9 mouse cellular contexts compared by ENCODE assay signal in the genomic region with DNA sequence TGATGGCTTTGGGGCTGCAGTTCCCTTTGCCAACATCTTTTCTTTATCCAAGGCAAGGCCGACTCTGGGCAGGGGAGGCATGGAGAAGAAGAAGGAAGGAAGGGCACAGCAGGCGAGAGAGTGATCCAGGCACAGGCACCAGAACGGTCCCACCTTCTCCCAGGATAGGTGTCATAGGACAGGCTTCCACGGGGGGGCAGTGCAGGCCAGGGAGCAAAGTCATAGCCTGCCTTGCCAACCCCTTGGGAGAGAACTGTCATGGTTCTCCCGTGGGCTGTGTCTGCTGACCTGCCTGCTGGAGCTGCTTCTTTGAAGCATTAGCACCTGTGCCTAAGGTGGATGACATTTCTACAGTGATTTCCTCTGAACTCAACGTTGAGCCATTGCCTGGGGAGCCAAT. TPM values are rescaled to one million over a fixed set of nuclear protein-coding genes. Genes with fewer than 3 reads are reported as not detected.
DNase-seq lines count a peak whose midpoint lies in the region; ATAC-seq and TF ChIP-seq lines count a peak whose summit lies in the region.
"Had no signal": no experiment of that assay in that cellular context is flagged by ENCODE, and none has a peak within 500 bp of the region (broad histone marks: within the 10 kb centered on the region; RNA-seq: fewer than 3 reads in every experiment).

No protein-coding gene starts in this region.

- DNase-seq in testis, postnatal 14 days (ENCODE audit: low spot score), result no peak
- peak; percentile 65 to 81 for DNase-seq in cerebellum, postnatal 4 days (ENCODE audit: low spot score in 2 of 2)
- DNase-seq in gastrocnemius, postnatal 10 days, result peak; percentile 89
- DNase-seq in induced T-regulatory cell, adult 2 months (ENCODE audit: low read depth), result peak; percentile 29
- DNase-seq in left cerebral cortex, postnatal 10 days (ENCODE audit: extremely low spot score in 1 of 2, low spot score in 2 of 2), result peak; percentile 54 to 85
- peak; percentile 80 for DNase-seq in midbrain, postnatal 0 days (ENCODE audit: low spot score)
- DNase-seq in thymus, postnatal 0 days (ENCODE audit: low spot score), result peak; percentile 38

- 32% methylated on average over 6 of the region's 6 CpGs for WGBS in midbrain, postnatal 0 days

- TF ChIP-seq POLR2A in testis, adult 2 months (IDR thresholded peaks at IDR 0.05; ENCODE audit: control insufficient read depth, low read depth, low read length), result no peak

- ATAC-seq in midbrain, postnatal 0 days (ENCODE audit: low FRiP score), result no peak; the same call in 1 of the 2 replicates

- H3K4me3 ChIP-seq in testis, adult 2 months (ENCODE audit: control insufficient read depth, low read depth, low read length), result no peak overlapping the region
- no peak overlapping the region for H3K4me3 ChIP-seq in midbrain, postnatal 0 days (ENCODE audit: low read depth, low read length)
- H3K4me3 ChIP-seq: neural tube, embryonic 13.5 days had no signal

- H3K9ac ChIP-seq in midbrain, postnatal 0 days (replicated peaks; ENCODE audit: low read length, poor library complexity, severe bottlenecking), result no peak overlapping the region
- H3K9ac ChIP-seq: neural tube, embryonic 13.5 days had no signal

- no peak overlapping the region for H3K27ac ChIP-seq in testis, adult 2 months (ENCODE audit: control insufficient read depth, insufficient read depth, low read depth, low read length)
- no peak overlapping the region for H3K27ac ChIP-seq in midbrain, postnatal 0 days (ENCODE audit: low read depth, low read length)
- H3K27ac ChIP-seq: neural tube, embryonic 13.5 days had no signal

- TF ChIP-seq CTCF in testis, adult 2 months (IDR thresholded peaks at IDR 0.05; ENCODE audit: control insufficient read depth, insufficient read depth, insufficient replicate concordance, low read depth, low read length), result peak; percentile 69; the same call in 1 of the 2 replicates
- peak; percentile 90 for TF ChIP-seq CTCF in midbrain, postnatal 0 days (IDR thresholded peaks at IDR 0.05)

- no peak overlapping the region for H3K4me2 ChIP-seq in midbrain, postnatal 0 days (ENCODE audit: low read depth, low read length, poor library complexity, severe bottlenecking)
- H3K4me2 ChIP-seq: neural tube, embryonic 13.5 days had no signal

- H3K9me3 ChIP-seq in midbrain, postnatal 0 days (ENCODE audit: low read length), result no peaks in the 10 kb centered on the region
- H3K9me3 ChIP-seq: neural tube, embryonic 13.5 days had no signal

- no peaks in the 10 kb centered on the region for H3K36me3 ChIP-seq in testis, adult 2 months (ENCODE audit: control insufficient read depth, insufficient read depth, low read length)
- peaks cover 39% of the 10 kb centered on the region for H3K36me3 ChIP-seq in midbrain, postnatal 0 days (ENCODE audit: insufficient read depth, low read length)

- H3K4me1 ChIP-seq in testis, adult 2 months (ENCODE audit: control insufficient read depth, insufficient read depth, low read length), result no peaks in the 10 kb centered on the region
- no peaks in the 10 kb centered on the region for H3K4me1 ChIP-seq in midbrain, postnatal 0 days (ENCODE audit: insufficient read depth, low read length)
- H3K4me1 ChIP-seq: neural tube, embryonic 13.5 days had no signal

- H3K27me3 ChIP-seq in testis, adult 2 months (ENCODE audit: control insufficient read depth, insufficient read depth, low read length), result no peaks in the 10 kb centered on the region
- H3K27me3 ChIP-seq in midbrain, postnatal 0 days (ENCODE audit: insufficient read depth, low read length), result no peaks in the 10 kb centered on the region
- H3K27me3 ChIP-seq: neural tube, embryonic 13.5 days had no signal

- intact Hi-C loops in left cerebral cortex, postnatal 10 days (cut with DNase I), result loop anchor here (2.0 to 10.0 kb wide), 2 partner anchors 77 to 169 kb away; no protein-coding TSS in a partner anchor

RNA-seq across cellular contexts. Expression of a gene that starts 27.7 kb away (rescaled TPM):
- polyA plus RNA-seq in testis, adult 2 months (2012; rRNA removed), result 11.8 and 13.1 TPM in 2 replicates
- total RNA-seq in gastrocnemius, postnatal 10 days (2021), result 10 to 100 TPM; 16.1 to 18.7 TPM
- total RNA-seq in left cerebral cortex, postnatal 10 days (2021), result 10 to 100 TPM; 30.5 to 32.5 TPM
- total RNA-seq in midbrain, postnatal 0 days (2014; rRNA removed), result 44.9 and 45.9 TPM in 2 replicates
- polyA plus RNA-seq in midbrain, postnatal 0 days (2015; fragmentation: Nextera tagmentation; extraction: Ambion mirVana), result 26.7 and 27.2 TPM in 2 replicates
- polyA plus RNA-seq in thymus, postnatal 0 days (2015; fragmentation: Nextera tagmentation; extraction: Ambion mirVana), result 15.9 and 16.9 TPM in 2 replicates
